Mouse (Mus musculus) brain, embryonic 14.5 days (tissue): ENCODE results near the gene Dnaja1. TPM values are rescaled to one million over a fixed set of nuclear protein-coding genes. Genes with fewer than 3 reads are reported as not detected.

Experiments used
- DNase-seq: peaks from one replicate; pipeline ENCODE4 v3.0.0-alpha.2; 2011; ENCODE audit warnings: low read depth
- CTCF ChIP-seq: fragments of 200-500 bp; IDR thresholded peaks from 2 replicates; pipeline ENCODE4 v1.5.1; 2012; ENCODE audit warnings: inconsistent platforms, mild to moderate bottlenecking, moderate library complexity, borderline replicate concordance; ENCODE audit not compliant: insufficient read depth, insufficient read length; ENCODE audit errors: extremely low read depth
- POLR2A ChIP-seq: fragments of 200-500 bp; IDR thresholded peaks from 2 replicates; pipeline ENCODE4 v1.6.1; 2012; ENCODE audit warnings: mild to moderate bottlenecking, inconsistent platforms, borderline replicate concordance; ENCODE audit not compliant: poor library complexity, insufficient read depth, insufficient read length, severe bottlenecking; ENCODE audit errors: extremely low read depth
- polyA plus RNA-seq: library from polyadenylated mRNA; depleted of rRNA; stranded (reverse); fragments of >200 nt; gene quantifications from 2 replicates; pipeline ENCODE4 v1.2.3, GENCODE M21; 2012; rRNA removed

Gene Dnaja1
- 89.0 and 159 TPM in 2 replicates for polyA plus RNA-seq

DNA sequence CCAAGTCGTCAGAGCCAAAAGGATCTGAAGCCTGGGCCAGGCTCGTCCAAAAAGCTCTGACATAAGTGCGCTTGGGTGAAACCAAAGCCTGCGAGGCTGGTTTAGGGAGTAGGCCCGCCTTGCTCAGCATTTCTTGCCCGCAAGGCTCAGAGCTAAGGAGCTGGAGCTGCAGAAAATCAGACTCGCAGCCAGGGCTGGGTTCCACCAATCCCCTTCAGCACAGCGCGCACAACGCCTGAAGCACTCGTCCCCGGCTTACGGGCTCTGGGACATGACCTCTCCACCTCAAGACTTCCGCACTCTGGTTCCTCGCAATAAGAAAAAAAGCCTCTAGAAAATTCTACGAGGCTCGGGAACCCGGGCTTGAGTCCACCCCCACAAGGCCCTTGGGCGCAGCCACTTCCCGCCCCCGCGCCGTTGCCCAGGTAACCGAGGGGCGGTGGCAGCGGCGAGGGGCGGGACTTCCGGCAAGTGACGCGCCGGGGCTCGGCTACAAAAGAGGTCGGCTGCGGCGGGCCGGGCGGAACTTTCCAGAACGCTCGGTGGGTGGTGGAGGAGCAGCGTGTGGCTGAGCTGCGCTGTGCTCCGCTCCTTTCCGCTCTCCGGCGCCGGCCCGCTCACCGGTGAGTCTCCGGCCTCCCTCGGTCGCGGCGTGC is at the start of gene Dnaja1:
Gene Dnaja1 (plus strand): TSS at position 140 of the 656 bp plus-strand sequence.
- DNase-seq = peak; percentile 98
- TF ChIP-seq POLR2A = peak; percentile 90
- no peak for TF ChIP-seq CTCF

DNA sequence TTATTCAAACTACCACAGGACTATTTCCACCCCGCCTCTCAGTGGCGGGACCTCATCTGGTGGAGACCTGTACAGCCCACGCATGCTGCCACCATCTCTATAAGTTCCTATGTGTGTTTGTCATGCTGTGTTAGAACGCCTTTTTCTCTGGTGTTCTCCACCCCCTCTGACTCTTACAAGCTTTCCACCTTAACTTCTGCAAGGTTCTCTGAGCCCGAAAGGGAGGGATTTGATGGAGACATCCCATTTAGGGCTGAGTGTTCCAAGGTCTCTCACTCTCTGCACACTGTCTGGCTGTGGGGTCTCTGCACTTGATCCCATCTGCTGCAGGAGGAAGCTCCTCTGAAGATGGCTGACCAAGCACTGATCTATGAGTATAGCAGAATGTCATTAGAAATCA is 48.4 kb upstream of the Dnaja1 start:
- DNase-seq = no peak
- TF ChIP-seq CTCF = no peak
- TF ChIP-seq POLR2A = no peak

DNA sequence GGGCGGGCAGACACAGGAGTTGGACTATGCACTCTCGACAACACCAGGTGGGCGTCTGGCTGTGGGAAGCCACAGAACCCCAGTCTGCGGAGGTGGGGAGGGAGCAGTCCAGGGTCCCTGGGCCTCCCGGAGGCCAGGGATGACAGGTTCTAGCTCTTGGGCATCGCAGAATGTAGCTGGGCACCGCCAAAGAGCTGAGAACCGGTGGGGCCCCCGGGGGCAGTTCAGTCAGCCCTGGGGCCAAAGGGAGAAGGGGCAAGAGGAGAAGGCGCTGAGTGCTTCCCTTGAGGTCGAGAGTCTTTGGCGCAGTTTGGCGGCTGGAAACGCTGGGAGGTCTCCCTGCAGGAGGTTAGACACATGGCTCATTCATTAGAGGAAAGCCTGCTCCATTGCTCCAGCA is 45.6 kb upstream of the Dnaja1 start:
- TF ChIP-seq CTCF = no peak
- no peak for TF ChIP-seq POLR2A
- no peak for DNase-seq

DNA sequence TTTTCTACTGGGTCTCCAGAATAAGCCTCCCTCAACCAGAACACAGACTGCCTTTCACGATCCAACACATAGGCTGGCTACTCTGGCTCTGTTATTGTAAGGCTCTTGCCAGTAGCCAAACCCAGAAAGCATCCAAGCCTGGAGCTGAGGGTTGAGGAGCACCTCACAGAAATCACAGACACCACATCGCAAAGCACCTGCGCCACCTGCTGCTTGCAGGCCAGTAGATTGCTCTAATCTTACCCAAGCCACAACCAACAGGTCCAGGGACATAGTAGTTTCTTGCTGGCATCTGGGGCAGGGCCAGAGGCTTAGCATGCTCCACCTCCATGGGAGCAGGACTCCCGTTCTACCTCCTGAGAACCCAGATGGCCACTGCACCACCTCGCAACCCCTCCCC is 44.8 kb upstream of the Dnaja1 start:
- TF ChIP-seq CTCF = peak; percentile 28; the same call in 1 of the 2 replicates
- TF ChIP-seq POLR2A = no peak
- DNase-seq = peak; percentile 61

DNA sequence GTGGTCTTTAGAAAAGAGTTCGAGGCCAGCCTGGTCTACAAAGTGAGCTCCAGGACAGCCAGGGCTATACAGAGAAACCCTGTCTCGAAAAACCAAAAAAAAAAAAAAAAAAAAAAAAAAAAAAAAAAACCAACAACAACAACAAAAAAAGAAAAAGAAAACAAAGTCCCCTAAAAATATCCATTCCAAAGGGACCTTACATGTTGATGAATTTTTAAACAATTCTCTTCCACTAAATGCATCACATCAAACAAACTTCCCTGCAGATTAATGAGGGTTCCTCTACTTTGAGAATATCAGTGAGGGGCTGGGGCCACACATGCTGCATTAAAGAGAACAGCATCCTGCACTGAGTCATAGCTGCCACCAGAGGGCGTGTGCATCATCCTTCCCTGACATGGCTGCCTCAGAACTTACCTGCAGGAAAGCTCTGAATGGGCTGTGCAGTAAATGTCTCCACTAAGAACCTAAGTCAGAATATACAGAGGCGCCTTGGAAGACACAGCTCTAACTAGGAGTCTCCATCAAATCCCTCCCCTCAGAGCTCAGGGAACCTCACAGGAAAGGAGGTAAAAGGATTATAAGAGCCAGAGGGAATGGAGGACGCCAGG is 41.6 kb upstream of the Dnaja1 start:
- TF ChIP-seq POLR2A (no peak), CTCF (peak; percentile 81)
- DNase-seq = peak; percentile 70

DNA sequence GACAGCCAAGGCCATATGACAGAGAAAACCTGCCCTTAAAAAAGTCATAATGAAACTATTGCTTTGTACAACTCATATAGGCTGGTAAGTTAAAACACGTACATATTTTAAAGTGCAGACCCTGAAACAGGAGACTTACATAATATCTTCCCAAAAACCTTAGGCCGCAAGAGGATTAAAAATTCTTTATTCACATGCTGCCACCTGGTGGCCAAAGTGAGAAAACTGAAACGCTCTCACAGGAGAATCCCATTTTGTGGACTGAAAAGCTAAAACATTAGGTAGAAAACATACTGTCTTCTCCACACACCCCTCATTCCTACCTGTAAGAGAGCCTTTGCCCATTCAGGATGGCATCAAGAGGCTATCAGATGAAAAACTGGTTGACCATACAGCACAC is 40.0 kb upstream of the Dnaja1 start:
- peak; percentile 60; the same call in 1 of the 2 replicates for TF ChIP-seq CTCF
- no peak for TF ChIP-seq POLR2A
- DNase-seq = peak; percentile 75

DNA sequence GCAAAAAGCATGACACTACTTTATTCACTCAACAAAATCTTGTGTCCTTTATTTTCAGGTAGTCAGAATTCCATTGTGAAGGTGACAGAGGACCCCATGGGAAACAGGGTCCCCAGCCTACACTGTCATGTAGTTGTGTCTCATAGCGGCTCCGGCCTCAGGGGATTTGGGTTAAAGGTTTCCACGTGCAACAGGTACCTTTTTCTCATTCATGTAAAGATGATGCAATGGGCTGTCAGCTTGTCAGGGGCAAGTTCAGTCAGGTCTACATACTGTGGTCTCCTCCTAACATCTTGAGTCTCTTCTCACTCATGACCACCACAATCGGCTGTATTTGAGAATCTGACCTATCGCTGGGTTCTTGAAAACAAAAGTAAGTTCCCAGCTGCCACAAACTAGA is 39.6 kb upstream of the Dnaja1 start:
- no peak for DNase-seq
- no peak for TF ChIP-seq CTCF
- no peak for TF ChIP-seq POLR2A

DNA sequence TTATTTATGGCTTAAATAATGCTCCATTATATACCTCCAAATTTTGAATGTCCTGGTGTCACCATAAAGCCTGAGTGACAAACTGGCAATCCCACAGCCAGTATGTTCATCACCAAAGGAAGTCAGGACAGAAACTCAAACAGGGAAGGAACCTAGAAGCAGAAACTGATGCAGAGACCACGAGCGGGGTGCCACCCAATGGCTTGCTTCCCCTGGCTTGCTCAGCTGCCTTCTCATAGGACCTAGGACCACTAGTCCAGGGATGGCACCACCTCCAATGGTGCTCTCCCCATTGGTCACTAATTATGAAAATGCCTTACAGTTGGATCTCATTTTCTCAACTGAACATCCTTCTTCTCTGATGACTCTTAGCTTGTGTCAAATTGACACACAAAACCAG is 38.6 kb upstream of the Dnaja1 start:
- no peak for TF ChIP-seq POLR2A
- TF ChIP-seq CTCF = no peak
- no peak for DNase-seq

DNA sequence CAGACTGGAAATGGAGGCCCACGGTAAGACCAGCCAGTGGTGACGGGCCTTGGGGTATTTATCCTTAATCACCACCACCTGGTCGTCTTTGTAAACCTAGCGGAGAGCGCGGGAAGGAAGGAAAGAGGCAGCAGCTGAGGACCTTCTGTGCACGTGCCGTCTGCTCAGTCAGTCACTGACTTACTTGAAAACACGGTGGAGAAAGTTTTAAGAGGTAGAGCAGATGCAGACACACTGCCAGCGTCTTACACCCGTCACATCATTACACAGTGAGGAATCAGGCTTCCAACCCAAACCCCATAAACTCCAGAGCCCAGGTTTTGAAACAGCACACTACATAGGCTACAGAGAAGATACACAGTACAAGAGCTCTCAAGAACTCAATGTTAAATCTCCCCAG is 30.9 kb upstream of the Dnaja1 start:
- DNase-seq = no peak
- no peak for TF ChIP-seq CTCF
- TF ChIP-seq POLR2A = no peak

DNA sequence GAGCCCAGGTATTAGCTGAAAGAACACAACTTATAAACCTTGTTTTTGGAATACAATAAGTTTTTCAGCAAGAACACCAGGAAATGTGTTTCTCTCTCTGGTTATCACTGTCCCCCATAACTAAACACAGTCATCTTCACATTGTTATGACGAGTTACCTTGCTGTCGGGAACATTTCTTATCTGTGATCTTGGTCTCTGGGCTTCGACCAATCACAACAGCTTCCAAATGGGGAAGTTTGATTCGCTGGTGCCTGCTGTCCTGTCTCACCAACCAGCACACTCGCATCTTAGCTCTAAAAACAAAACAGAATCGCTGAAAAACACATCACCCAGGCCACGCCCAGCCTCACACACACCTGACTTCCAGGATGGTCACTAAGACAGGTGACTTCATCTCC is 24.9 kb upstream of the Dnaja1 start:
- no peak for DNase-seq
- no peak for TF ChIP-seq POLR2A
- TF ChIP-seq CTCF = no peak

DNA sequence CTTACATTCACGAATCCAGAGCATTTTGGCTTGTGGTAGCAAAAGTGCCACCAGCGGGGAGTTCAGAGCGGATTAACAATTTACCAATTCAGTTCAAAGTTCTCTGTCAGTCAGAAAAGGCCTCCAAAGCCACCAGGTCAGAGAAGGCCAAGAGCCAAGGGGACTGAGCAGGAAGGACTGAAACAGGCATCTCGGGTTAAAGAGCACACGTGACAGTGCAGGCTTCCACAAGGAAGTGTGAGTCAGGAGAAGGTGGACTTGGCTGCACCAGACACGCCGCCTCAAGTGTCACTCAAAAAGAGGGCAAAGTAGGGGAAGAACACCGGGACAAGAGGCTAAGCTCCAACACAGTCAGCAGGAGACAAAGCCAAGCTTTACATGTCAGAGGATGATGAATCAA is 21.7 kb upstream of the Dnaja1 start:
- no peak for DNase-seq
- TF ChIP-seq CTCF = no peak
- no peak for TF ChIP-seq POLR2A

DNA sequence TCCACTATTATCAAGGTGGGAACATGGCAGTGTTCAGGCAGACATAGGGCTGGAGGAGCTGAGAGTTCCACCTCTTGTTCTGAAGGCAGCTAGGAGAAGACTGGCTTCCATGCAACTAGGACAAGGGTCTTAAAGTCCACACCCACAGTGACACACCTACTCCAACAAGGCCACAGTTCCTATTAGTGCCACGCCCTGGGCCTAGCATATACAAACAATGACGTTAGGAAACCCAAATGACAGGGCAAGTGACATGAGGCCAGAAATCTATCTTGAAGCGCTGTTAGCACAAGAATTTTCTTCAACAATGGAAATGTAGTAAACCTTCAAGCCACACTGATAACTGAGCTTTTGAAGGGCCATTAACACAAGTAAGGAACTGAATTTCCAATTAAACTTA is 20.2 kb upstream of the Dnaja1 start:
- TF ChIP-seq POLR2A (no peak), CTCF (no peak)
- no peak for DNase-seq
